Mouse (Mus musculus): ENCODE measurements at regions not wholly inside any gene's neighbourhood (a gene's known extent, or its start where the extent isn't known, plus 50 kb on each side); places are given as distances from the start of the nearest gene placed in this dataset.
"Not testable (repeated sequence)": the region's sequence is repeated elsewhere in the genome, so short reads cannot be mapped to it uniquely, and the experiment has no call there.

- TF ChIP-seq CTCF, EP300 (IDR thresholded peaks at IDR 0.05; ENCODE audit: low read depth): not testable (repeated sequence)
These were observed 347.2 kb upstream of the Sdr16c6 start for GRCm38 (mm10) chr4:4424526-4424925.
